Mouse (Mus musculus): ENCODE measurements at regions not wholly inside any gene's neighbourhood (a gene's known extent, or its start where the extent isn't known, plus 50 kb on each side); places are given as distances from the start of the nearest gene placed in this dataset.
"Not testable (repeated sequence)": the region's sequence is repeated elsewhere in the genome, so short reads cannot be mapped to it uniquely, and the experiment has no call there.

DNA sequence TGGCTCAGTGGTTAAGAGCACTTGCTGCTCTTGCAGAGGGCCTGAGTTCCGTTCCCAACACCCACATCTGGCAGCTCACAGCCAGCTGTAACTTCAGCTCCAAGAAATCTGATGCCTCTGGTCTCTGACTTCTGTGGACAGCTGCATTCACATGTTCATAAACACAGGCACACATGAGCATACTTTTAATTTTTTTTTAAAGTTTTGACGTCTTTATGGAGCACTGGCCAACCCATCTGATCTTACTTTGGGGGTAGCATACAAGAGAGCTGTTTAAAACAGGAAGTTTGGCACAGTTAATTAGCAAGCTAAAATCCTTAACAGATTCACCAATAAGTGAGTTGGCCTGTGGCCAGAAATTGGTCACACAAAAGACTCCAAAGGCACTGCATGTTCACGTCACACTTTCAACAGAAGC is 81.2 kb upstream of the Atl2 start:
- peak; percentile 34 for DNase-seq (ENCODE audit: low spot score)

- DNase-seq (ENCODE audit: low spot score): no peak
These were observed 80.7 kb upstream of the Atl2 start for GRCm38 (mm10) chr17:79976518-79977100.

DNA sequence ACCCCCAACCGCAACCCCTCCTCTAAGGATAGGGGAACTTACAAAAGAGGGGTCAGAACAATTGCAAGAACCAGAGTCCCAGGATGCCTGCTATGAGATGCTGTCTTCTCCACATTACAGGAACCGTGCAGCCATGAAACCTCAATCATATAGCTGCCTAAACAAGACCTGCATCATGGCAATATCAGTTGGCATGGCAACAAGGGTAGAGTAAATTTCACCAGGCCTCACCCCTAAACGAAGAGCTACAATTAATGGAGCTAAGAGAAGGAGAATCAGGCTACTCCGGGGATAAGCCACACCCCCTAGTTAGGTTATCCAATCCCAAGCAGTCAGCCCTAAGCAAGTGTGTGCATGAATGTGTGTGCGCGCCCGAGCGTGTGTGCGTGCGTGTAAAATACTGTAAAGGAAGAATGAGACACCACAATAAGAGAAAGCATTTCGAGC is 80.1 kb upstream of the Atl2 start:
- DNase-seq (ENCODE audit: low spot score): peak; percentile 36

DNA sequence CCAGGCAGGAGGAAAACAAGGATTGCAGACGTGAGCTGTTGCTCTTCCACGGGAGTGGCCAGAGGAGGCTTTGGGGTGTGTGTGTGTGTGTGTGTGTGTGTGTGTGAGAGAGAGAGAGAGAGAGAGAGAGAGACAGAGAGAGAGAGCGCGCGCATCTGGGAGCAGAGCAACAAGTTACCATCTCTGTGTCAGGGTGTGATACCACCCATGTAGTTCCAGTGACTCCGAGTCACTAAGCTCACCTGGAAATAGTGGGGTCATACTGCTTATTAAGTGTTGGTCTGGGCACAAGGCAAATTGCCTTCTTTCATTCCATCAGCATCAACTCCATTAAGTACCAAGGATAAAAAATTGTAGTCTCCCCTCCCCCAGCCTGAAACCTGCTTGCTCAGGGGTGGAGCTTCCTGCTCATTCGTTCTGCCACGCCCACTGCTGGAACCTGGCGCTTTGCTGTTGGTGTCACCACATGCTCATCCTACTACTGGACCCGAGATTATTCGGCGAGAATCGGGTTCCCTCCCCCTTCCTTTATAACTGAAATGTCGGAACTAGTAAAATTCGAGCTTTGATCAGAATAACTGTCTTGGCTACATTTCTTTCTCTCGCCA is 79.3 kb upstream of the Atl2 start:
- DNase-seq (ENCODE audit: low spot score): not testable (repeated sequence)

- no peak for DNase-seq (ENCODE audit: low spot score)
These were observed 75.9 kb upstream of the Atl2 start for GRCm38 (mm10) chr17:79971721-79972336.

DNA sequence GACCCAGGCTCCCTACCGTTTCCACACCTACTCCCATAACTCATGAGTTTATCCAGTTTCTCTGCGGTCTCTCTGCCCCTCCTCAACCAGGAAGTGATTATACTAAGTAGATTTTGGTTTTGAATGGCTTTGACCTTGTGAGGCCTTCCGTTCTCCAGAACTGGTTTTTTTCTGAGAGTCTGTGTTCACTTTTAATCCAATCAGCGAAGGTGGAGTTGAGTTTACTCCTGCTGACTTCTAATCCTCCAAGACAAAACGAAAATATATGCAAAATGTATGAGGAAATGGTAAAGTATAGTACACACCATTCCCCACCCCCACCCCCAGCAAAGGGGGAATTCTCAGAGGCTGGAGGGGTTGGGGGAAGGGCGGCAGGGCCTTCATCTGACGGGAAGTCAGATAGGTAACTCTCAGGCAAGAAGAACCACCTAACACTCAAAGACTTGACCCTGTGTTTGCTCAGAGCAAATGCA is 73.6 kb upstream of the Atl2 start:
- DNase-seq (ENCODE audit: low spot score): no peak

GRCm38 (mm10) chr17:79968819-79969218 is 72.9 kb upstream of the Atl2 start:
- DNase-seq (ENCODE audit: low spot score): no peak

DNA sequence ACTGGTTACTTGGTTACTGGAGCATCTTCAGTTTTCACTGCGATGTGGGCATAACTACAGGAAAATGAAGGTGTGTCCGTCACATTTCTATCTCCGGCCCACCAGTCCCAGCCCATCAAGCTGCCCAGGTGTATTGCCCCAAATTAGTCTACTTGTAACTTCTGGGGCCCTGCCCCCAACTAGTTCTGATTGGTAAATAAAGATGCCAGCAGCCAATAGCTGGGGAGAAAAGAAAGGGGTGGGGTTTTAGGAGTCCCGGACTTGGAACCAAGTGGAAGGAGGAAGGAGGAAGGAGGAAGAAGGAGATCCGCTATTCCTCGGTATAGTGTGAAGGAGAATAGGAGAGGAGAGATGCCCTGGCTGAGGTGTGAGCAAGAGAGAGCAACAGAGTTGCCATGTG is 71.1 kb upstream of the Atl2 start:
- DNase-seq (ENCODE audit: low spot score): no peak

DNA sequence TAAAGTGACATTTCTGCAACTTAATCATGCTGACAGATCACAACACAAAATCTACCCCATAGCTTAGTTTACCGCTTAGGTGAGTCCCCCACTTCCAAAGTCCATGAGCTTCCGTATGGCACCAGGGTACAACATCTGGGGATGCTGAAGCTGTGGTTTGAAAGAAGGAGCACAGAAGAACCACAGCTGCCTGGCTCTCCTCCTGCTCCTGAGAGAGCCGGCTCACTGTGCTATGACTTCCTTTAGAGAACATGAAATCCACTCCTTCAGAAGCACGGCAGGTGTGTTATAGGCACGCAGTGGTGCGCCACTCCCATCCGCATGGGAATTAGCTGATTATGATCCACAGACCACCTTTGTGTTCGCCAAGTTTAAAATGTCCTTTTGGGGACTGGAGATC is 69.7 kb upstream of the Atl2 start:
- DNase-seq (ENCODE audit: low spot score): no peak

GRCm38 (mm10) chr17:79964850-79965249 is 68.9 kb upstream of the Atl2 start:
- no peak for DNase-seq (ENCODE audit: low spot score)

GRCm38 (mm10) chr17:79963330-79963729 is 67.4 kb upstream of the Atl2 start:
- DNase-seq (ENCODE audit: low spot score): no peak

DNA sequence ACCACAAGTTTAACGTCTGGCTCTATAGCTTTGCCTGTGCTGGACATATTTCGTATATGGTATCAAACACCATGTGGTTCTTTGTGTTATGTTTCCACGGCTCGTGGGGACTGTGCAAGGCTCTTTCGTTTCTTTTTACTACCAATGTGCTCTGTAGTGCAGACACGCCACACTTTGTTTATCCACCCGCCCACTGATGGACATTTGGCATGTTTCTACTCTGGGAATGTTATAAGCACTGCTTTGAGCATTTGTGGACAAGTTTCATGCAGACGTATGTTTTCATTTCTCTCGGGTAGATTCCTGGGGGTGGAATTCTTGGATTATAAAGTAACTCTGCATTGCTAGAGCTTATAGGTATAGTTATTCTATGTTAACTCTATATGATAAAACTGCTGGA is 65.5 kb upstream of the Atl2 start:
- DNase-seq (ENCODE audit: low spot score): no peak

DNA sequence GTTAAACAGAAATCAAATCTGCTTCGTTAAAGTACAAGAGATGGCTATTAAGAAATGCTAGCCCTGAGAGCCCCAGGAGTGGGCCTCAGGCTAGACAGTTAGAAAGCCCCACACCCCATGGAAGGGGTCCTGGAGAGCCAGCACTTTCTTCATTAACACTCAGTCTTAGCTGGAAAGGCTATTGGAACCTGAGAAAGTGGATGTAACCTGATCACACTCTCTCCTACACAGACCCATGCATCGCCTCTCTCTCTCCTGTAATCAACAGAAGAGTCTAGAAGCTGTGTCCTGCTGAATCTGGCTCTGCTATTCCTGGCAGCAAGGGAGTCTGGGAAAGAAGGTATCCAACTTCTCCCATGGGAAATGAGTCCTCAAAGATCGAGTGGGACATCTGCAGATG is 64.8 kb upstream of the Atl2 start:
- no peak for DNase-seq (ENCODE audit: low spot score)

GRCm38 (mm10) chr17:79955267-79955666 is 59.3 kb upstream of the Atl2 start:
- DNase-seq (ENCODE audit: low spot score): no peak

GRCm38 (mm10) chr17:79954624-79955244 is 58.8 kb upstream of the Atl2 start:
- no peak for DNase-seq (ENCODE audit: low spot score)

DNA sequence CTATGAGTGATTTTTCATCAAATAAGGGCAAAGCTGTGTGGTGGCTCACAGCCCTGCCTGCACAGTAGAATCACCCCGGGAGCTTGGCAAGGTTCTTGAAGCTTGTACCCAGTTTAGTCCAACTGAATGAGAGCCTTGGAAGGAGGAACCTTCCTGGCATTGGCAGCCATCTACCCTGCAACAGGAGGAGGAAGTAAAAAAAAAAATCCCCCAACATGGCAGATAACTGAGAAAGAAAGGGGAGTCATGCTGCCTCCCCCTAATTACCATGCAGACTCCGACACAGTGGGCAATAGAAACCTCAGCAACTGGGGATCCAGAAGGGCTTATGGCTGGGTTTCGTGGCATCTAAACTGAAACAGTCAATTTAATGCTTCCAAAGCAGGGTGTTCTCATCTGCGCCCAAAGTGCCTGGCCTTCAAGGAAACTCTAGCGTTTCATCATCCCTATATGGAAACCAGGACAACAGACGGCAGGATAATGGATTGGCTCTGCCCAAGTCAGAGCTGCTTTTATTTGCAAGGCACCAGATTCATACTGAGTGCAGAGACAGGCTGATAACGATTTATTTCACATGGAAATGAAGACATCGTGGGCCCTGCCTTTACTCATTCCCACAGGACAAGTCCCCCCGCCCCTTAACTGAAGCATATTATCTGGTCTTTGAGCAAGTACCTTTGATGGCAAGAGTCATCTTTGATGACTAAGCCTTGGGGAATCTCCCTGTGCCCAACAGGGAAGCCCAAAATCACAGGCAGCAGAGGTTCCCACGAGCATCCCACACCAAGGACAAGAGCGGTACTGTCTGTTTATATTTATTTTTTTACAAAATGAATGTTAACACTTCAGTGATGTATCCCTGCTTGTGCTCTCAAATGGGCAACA is 52.9 kb upstream of the Atl2 start:
- peak; percentile 82 for DNase-seq (ENCODE audit: low spot score)
